Comparison of ENCODE assay signal across 19 mouse cellular contexts in genomic region chr10:75694567-75694966, GRCm38 (mm10). TPM values are rescaled to one million over a fixed set of nuclear protein-coding genes. Genes with fewer than 3 reads are reported as not detected.
DNase-seq lines count a peak whose midpoint lies in the region; ATAC-seq and TF ChIP-seq lines count a peak whose summit lies in the region.
"Had no signal": no experiment of that assay in that cellular context is flagged by ENCODE, and none has a peak within 500 bp of the region (broad histone marks: within the 10 kb centered on the region; RNA-seq: fewer than 3 reads in every experiment).

No protein-coding gene starts in this region.

- DNase-seq in cerebellum, adult 11-12 months = peak; percentile 30
- no peak for DNase-seq in cerebellum, adult 11 months
- DNase-seq in heart, postnatal 4 days = no peak
- DNase-seq in left cerebral cortex, adult 2 months (ENCODE audit: extremely low spot score in 1 of 2, low spot score in 2 of 2) = no peak
- DNase-seq in left cerebral cortex, adult 8-10 months (ENCODE audit: low spot score in 2 of 2) = no peak
- peak; percentile 60 for DNase-seq in midbrain, embryonic 11.5 days (ENCODE audit: low spot score, missing footprints)
- DNase-seq: adrenal gland, adult 8-10 months; adrenal gland, postnatal 36 days; B cell, adult 2 months; gastrocnemius, postnatal 14 days; heart, adult 2 months; heart, postnatal 10 days had no signal

- H3K27me3 ChIP-seq in heart, embryonic 11.5 days (ENCODE audit: control insufficient read depth, insufficient read depth, low read length) = no peaks in the 10 kb centered on the region
- no peaks in the 10 kb centered on the region for H3K27me3 ChIP-seq in midbrain, embryonic 11.5 days (ENCODE audit: control insufficient read depth, insufficient read depth, low read length)
- H3K27me3 ChIP-seq in midbrain, embryonic 16.5 days (ENCODE audit: control insufficient read depth, insufficient read depth, low read depth, low read length) = no peaks in the 10 kb centered on the region
- H3K27me3 ChIP-seq: embryonic facial prominence, embryonic 12.5 days; forebrain, embryonic 15.5 days; hindbrain, embryonic 13.5 days had no signal

- H3K27ac ChIP-seq in heart, embryonic 11.5 days (ENCODE audit: low read depth, low read length) = no peak overlapping the region
- H3K27ac ChIP-seq in left cerebral cortex, adult 2 months = peak overlapping the region; percentile 32; the same call in 1 of the 2 replicates
- no peak overlapping the region for H3K27ac ChIP-seq in midbrain, embryonic 11.5 days (ENCODE audit: low read depth, low read length)
- H3K27ac ChIP-seq in midbrain, embryonic 16.5 days (ENCODE audit: low read length) = no peak overlapping the region
- H3K27ac ChIP-seq: embryonic facial prominence, embryonic 12.5 days; forebrain, embryonic 15.5 days; heart, adult 2 months had no signal

- 89% methylated on average over 9 of the region's 9 CpGs for WGBS in heart, embryonic 11.5 days (ENCODE audit: insufficient replicate concordance)
- 96% methylated on average over 9 of the region's 9 CpGs for WGBS in midbrain, embryonic 11.5 days
- 95% methylated on average over 9 of the region's 9 CpGs for WGBS in midbrain, embryonic 16.5 days

- no peak overlapping the region for H3K4me2 ChIP-seq in heart, embryonic 11.5 days
- H3K4me2 ChIP-seq in midbrain, embryonic 11.5 days = no peak overlapping the region
- no peak overlapping the region for H3K4me2 ChIP-seq in midbrain, embryonic 16.5 days (ENCODE audit: low read length)
- H3K4me2 ChIP-seq: embryonic facial prominence, embryonic 12.5 days; forebrain, embryonic 15.5 days; hindbrain, embryonic 13.5 days had no signal

- H3K4me3 ChIP-seq in heart, embryonic 11.5 days (ENCODE audit: low read depth, low read length) = no peak overlapping the region
- no peak overlapping the region for H3K4me3 ChIP-seq in left cerebral cortex, adult 2 months
- H3K4me3 ChIP-seq in midbrain, embryonic 11.5 days (ENCODE audit: low read depth, low read length) = no peak overlapping the region
- no peak overlapping the region for H3K4me3 ChIP-seq in midbrain, embryonic 16.5 days (ENCODE audit: low read depth, low read length)
- H3K4me3 ChIP-seq: embryonic facial prominence, embryonic 12.5 days; forebrain, embryonic 15.5 days; heart, adult 2 months; hindbrain, embryonic 13.5 days had no signal

- H3K9ac ChIP-seq in heart, embryonic 11.5 days (ENCODE audit: low read depth, low read length) = 0 out of 2 replicates have a peak overlapping the region, but pooled peaks have one; percentile 24
- no peak overlapping the region for H3K9ac ChIP-seq in midbrain, embryonic 11.5 days (ENCODE audit: low read length)
- no peak overlapping the region for H3K9ac ChIP-seq in midbrain, embryonic 16.5 days (ENCODE audit: low read depth, low read length)
- H3K9ac ChIP-seq: embryonic facial prominence, embryonic 12.5 days; forebrain, embryonic 15.5 days; hindbrain, embryonic 13.5 days had no signal

- H3K36me3 ChIP-seq in heart, embryonic 11.5 days (ENCODE audit: control insufficient read depth, insufficient read depth, low read length) = peaks cover 24% of the 10 kb centered on the region
- peaks cover 18% of the 10 kb centered on the region for H3K36me3 ChIP-seq in midbrain, embryonic 11.5 days (ENCODE audit: control insufficient read depth, insufficient read depth, low read length)
- H3K36me3 ChIP-seq in midbrain, embryonic 16.5 days (ENCODE audit: control insufficient read depth, insufficient read depth, low read length) = peaks cover 4% of the 10 kb centered on the region; the same call in 1 of the 2 replicates

- no peak for ATAC-seq in heart, embryonic 11.5 days (replicated peaks; ENCODE audit: insufficient number of reproducible peaks, low FRiP score, low TSS enrichment)
- ATAC-seq in midbrain, embryonic 11.5 days (ENCODE audit: low FRiP score) = no peak
- no peak for ATAC-seq in midbrain, embryonic 16.5 days
- ATAC-seq: CD4-positive, CD25-positive, alpha-beta regulatory T cell, adult 4 months; forebrain, embryonic 15.5 days had no signal

- no peak for TF ChIP-seq CTCF in left cerebral cortex, adult 2 months (IDR thresholded peaks at IDR 0.05)

- H3K4me1 ChIP-seq in heart, embryonic 11.5 days (ENCODE audit: control insufficient read depth, insufficient read depth, low read length) = 0 out of 2 replicates have a peak, but pooled peaks cover 3% of the 10 kb centered on the region
- no peaks in the 10 kb centered on the region for H3K4me1 ChIP-seq in midbrain, embryonic 11.5 days (ENCODE audit: control insufficient read depth, insufficient read depth, low read length)
- no peaks in the 10 kb centered on the region for H3K4me1 ChIP-seq in midbrain, embryonic 16.5 days (ENCODE audit: control insufficient read depth, insufficient read depth, low read length)
- H3K4me1 ChIP-seq: embryonic facial prominence, embryonic 12.5 days; forebrain, embryonic 15.5 days had no signal

- intact Hi-C loops in left cerebral cortex, adult 2 months (cut with DNase I) = no loop called here

- no peaks in the 10 kb centered on the region for H3K9me3 ChIP-seq in heart, embryonic 11.5 days (replicated peaks; ENCODE audit: control insufficient read depth, low read length)
- H3K9me3 ChIP-seq in midbrain, embryonic 11.5 days (ENCODE audit: control insufficient read depth, low read length) = no peaks in the 10 kb centered on the region
- H3K9me3 ChIP-seq in midbrain, embryonic 16.5 days (replicated peaks; ENCODE audit: control insufficient read depth, low read length, poor library complexity, severe bottlenecking) = no peaks in the 10 kb centered on the region
- H3K9me3 ChIP-seq: embryonic facial prominence, embryonic 12.5 days; forebrain, embryonic 15.5 days; G1E; hindbrain, embryonic 13.5 days had no signal

RNA-seq across cellular contexts. Expression of gene Susd2, which starts 50.8 kb away (rescaled TPM):
- polyA plus RNA-seq in heart, embryonic 11.5 days (2014; fragmentation: Nextera tagmentation; extraction: Ambion mirVana) = 1.4 and 2.1 TPM in 2 replicates
- 1 to 10 TPM; 4.7 to 4.9 TPM for total RNA-seq in heart, postnatal 4 days (2021)
- 1 to 10 TPM; 8.4 to 8.9 TPM for total RNA-seq in left cerebral cortex, adult 2 months (2021)
- 10 to 100 TPM in 2 of 4 experiments, 1 to 10 TPM in 2; 8.7 to 12.0 (median 10.3) TPM for total RNA-seq in left cerebral cortex, adult 8-10 months (2022)
- polyA plus RNA-seq in midbrain, embryonic 11.5 days (2014; fragmentation: Nextera tagmentation; extraction: Ambion mirVana) = 1.2 and 1.6 TPM in 2 replicates
- 3.1 and 4.9 TPM in 2 replicates for polyA plus RNA-seq in midbrain, embryonic 16.5 days (2015; fragmentation: Nextera tagmentation; extraction: Ambion mirVana)

Comparison
In these comparisons a context has a peak if more than half of its experiments do, and no peak if none do; other contexts are left out.
1. DNase-seq: peak in cerebellum, adult 11-12 months (single experiment) and midbrain, embryonic 11.5 days (single experiment); none in cerebellum, adult 11 months (single experiment), heart, postnatal 4 days (single experiment), left cerebral cortex, adult 2 months (0 of 2) and left cerebral cortex, adult 8-10 months (0 of 2).